In genomic region chr2:124416730-124417129, GRCm38 (mm10) we compare ENCODE assay signal across 31 mouse cellular contexts.
"Had no signal": no experiment of that assay in that cellular context is flagged by ENCODE, and none has a peak within 500 bp of the region (broad histone marks: within the 10 kb centered on the region; RNA-seq: fewer than 3 reads in every experiment).

No protein-coding gene starts in this region.

- H3K4me3 ChIP-seq: limb, embryonic 10.5 days; limb, embryonic 12.5 days; limb, embryonic 13.5 days; limb, embryonic 15.5 days; liver, embryonic 12.5 days; liver, embryonic 13.5 days; liver, embryonic 15.5 days; lung, embryonic 15.5 days; megakaryocyte, embryonic 14.5 days; midbrain, embryonic 10.5 days; midbrain, embryonic 12.5 days; midbrain, embryonic 13.5 days; midbrain, embryonic 15.5 days; myocyte had no signal

- H3K27me3 ChIP-seq: limb, embryonic 12.5 days; limb, embryonic 13.5 days; limb, embryonic 15.5 days; liver, embryonic 12.5 days; liver, embryonic 13.5 days; liver, embryonic 15.5 days; lung, embryonic 15.5 days; megakaryocyte, embryonic 14.5 days; midbrain, embryonic 12.5 days; midbrain, embryonic 13.5 days; midbrain, embryonic 15.5 days had no signal

- H3K4me1 ChIP-seq: limb, embryonic 10.5 days; limb, embryonic 12.5 days; limb, embryonic 15.5 days; liver, embryonic 12.5 days; liver, embryonic 13.5 days; liver, embryonic 15.5 days; lung, embryonic 15.5 days; midbrain, embryonic 10.5 days; midbrain, embryonic 12.5 days; midbrain, embryonic 13.5 days; midbrain, embryonic 15.5 days had no signal

- H3K27ac ChIP-seq: limb, embryonic 10.5 days; limb, embryonic 12.5 days; limb, embryonic 13.5 days; limb, embryonic 15.5 days; liver, embryonic 12.5 days; liver, embryonic 13.5 days; liver, embryonic 14.5 days; liver, embryonic 15.5 days; lung, embryonic 15.5 days; macrophage; midbrain, embryonic 10.5 days; midbrain, embryonic 12.5 days; midbrain, embryonic 13.5 days; midbrain, embryonic 15.5 days had no signal

- DNase-seq: left cerebral cortex, postnatal 4 days; liver; liver, embryonic 13.5 days; liver, postnatal 0 days; lung, adult 18-20 months; lung, adult 2 months; lung, embryonic 14.5 days; lung, postnatal 10 days; lung, postnatal 14 days; lung, postnatal 36 days; lung, postnatal 4 days; midbrain, embryonic 14.5 days had no signal

- H3K4me2 ChIP-seq: limb, embryonic 12.5 days; limb, embryonic 13.5 days; limb, embryonic 15.5 days; liver, embryonic 11.5 days; liver, embryonic 12.5 days; liver, embryonic 13.5 days; liver, embryonic 15.5 days; lung, embryonic 14.5 days; lung, embryonic 15.5 days; midbrain, embryonic 11.5 days; midbrain, embryonic 12.5 days; midbrain, embryonic 13.5 days; midbrain, embryonic 15.5 days had no signal

- H3K36me3 ChIP-seq: limb, embryonic 10.5 days; limb, embryonic 12.5 days; limb, embryonic 13.5 days; limb, embryonic 15.5 days; liver, embryonic 12.5 days; liver, embryonic 13.5 days; liver, embryonic 15.5 days; lung, embryonic 15.5 days; midbrain, embryonic 10.5 days; midbrain, embryonic 12.5 days; midbrain, embryonic 13.5 days; midbrain, embryonic 15.5 days had no signal

- H3K9me3 ChIP-seq: limb, embryonic 10.5 days; limb, embryonic 12.5 days; limb, embryonic 13.5 days; limb, embryonic 15.5 days; liver, embryonic 12.5 days; liver, embryonic 13.5 days; liver, embryonic 15.5 days; lung, embryonic 15.5 days; megakaryocyte, embryonic 14.5 days; midbrain, embryonic 10.5 days; midbrain, embryonic 12.5 days; midbrain, embryonic 13.5 days; midbrain, embryonic 15.5 days had no signal

- H3K9ac ChIP-seq: limb, embryonic 12.5 days; limb, embryonic 13.5 days; limb, embryonic 15.5 days; liver, embryonic 12.5 days; liver, embryonic 13.5 days; liver, embryonic 14.5 days; liver, embryonic 15.5 days; liver, postnatal 0 days; lung, embryonic 14.5 days; lung, embryonic 15.5 days; midbrain, embryonic 12.5 days; midbrain, embryonic 13.5 days; midbrain, embryonic 15.5 days had no signal

- ATAC-seq: liver, embryonic 12.5 days; liver, postnatal 0 days; lung, postnatal 0 days; midbrain, embryonic 13.5 days; midbrain, embryonic 15.5 days; midbrain, embryonic 16.5 days had no signal
